Mouse (Mus musculus) ES-Bruce4 (cell line): ENCODE measurements around the gene Fyb2. TPM values are rescaled to one million over a fixed set of nuclear protein-coding genes. Genes with fewer than 3 reads are reported as not detected.

Experiments used
- H3K27ac ChIP-seq: 2 replicates; pipeline ENCODE4 v1.5.1; 2012; ENCODE audit warnings: low read length, inconsistent platforms; ENCODE audit not compliant: insufficient read depth
- H3K27me3 ChIP-seq: 2 replicates; pipeline ENCODE4 v1.6.1; 2012; ENCODE audit warnings: mild to moderate bottlenecking, low read length, inconsistent platforms; ENCODE audit not compliant: control insufficient read depth, poor library complexity, insufficient read depth, severe bottlenecking
- H3K36me3 ChIP-seq: 2 replicates; pipeline ENCODE4 v1.6.1; 2012; ENCODE audit warnings: inconsistent platforms, mild to moderate bottlenecking, low read length, moderate library complexity; ENCODE audit not compliant: control insufficient read depth, poor library complexity, insufficient read depth, severe bottlenecking
- H3K4me1 ChIP-seq: one replicate; pipeline ENCODE4 v1.8.1; 2011; ENCODE audit warnings: low read length; ENCODE audit not compliant: control insufficient read depth, insufficient read depth
- H3K4me3 ChIP-seq: 2 replicates; pipeline ENCODE4 v1.5.1; 2011; ENCODE audit warnings: low read depth, mild to moderate bottlenecking, low read length
- H3K9ac ChIP-seq: 2 replicates; pipeline ENCODE4 v1.6.1; 2012; ENCODE audit warnings: low read depth, mild to moderate bottlenecking, inconsistent platforms; ENCODE audit not compliant: poor library complexity, severe bottlenecking
- H3K9me3 ChIP-seq: replicated peaks from 2 replicates; pipeline ENCODE4 v1.6.1; 2012; ENCODE audit warnings: mild to moderate bottlenecking, low read length, inconsistent platforms; ENCODE audit not compliant: control insufficient read depth, poor library complexity, insufficient read depth, severe bottlenecking
- CTCF ChIP-seq: IDR thresholded peaks from one replicate; pipeline ENCODE4 v1.8.1; 2011; ENCODE audit warnings: low read depth, low read length
- EP300 ChIP-seq: IDR thresholded peaks from 2 replicates; pipeline ENCODE4 v1.6.1; 2011; ENCODE audit warnings: low read depth, low read length; ENCODE audit not compliant: insufficient read depth
- POLR2A ChIP-seq: IDR thresholded peaks from one replicate; pipeline ENCODE4 v1.8.1; 2011; ENCODE audit warnings: low read length; ENCODE audit not compliant: insufficient read depth
- polyA plus RNA-seq: library from polyadenylated mRNA; stranded (reverse); fragments of >200 nt; gene quantifications from 2 replicates; pipeline ENCODE4 v1.2.4, GENCODE M21; 2011; ENCODE audit warnings: low read depth; ENCODE audit not compliant: missing spikeins, insufficient read depth, insufficient read length

Gene Fyb2
- polyA plus RNA-seq, 1 experiment, result 0.25 TPM

- Histone ChIP-seq H3K4me3 (no peak overlapping the region), H3K9ac (no peak overlapping the region), H3K9me3 (no peaks in the 10 kb centered on the region), H3K36me3 (no peaks in the 10 kb centered on the region), H3K27ac (no peak overlapping the region), H3K27me3 (no peaks in the 10 kb centered on the region), H3K4me1 (no peaks in the 10 kb centered on the region)
- no peak for TF ChIP-seq EP300
- no peak for TF ChIP-seq POLR2A
- no peak for TF ChIP-seq CTCF
These were observed 77.4 kb downstream of the Fyb2 start for GRCm38 (mm10) chr4:104990686-104991085.

- H3K27me3 ChIP-seq, result no peaks in the 10 kb centered on the region
- no peak overlapping the region for H3K9ac ChIP-seq
- no peaks in the 10 kb centered on the region for H3K9me3 ChIP-seq
- no peak overlapping the region for H3K27ac ChIP-seq
- no peak overlapping the region for H3K4me3 ChIP-seq
- no peaks in the 10 kb centered on the region for H3K36me3 ChIP-seq
- TF ChIP-seq EP300, result no peak
- no peak for TF ChIP-seq POLR2A
- TF ChIP-seq CTCF, result no peak
- no peaks in the 10 kb centered on the region for H3K4me1 ChIP-seq
These were observed 79.0 kb downstream of the Fyb2 start for GRCm38 (mm10) chr4:104992271-104992670.

DNA sequence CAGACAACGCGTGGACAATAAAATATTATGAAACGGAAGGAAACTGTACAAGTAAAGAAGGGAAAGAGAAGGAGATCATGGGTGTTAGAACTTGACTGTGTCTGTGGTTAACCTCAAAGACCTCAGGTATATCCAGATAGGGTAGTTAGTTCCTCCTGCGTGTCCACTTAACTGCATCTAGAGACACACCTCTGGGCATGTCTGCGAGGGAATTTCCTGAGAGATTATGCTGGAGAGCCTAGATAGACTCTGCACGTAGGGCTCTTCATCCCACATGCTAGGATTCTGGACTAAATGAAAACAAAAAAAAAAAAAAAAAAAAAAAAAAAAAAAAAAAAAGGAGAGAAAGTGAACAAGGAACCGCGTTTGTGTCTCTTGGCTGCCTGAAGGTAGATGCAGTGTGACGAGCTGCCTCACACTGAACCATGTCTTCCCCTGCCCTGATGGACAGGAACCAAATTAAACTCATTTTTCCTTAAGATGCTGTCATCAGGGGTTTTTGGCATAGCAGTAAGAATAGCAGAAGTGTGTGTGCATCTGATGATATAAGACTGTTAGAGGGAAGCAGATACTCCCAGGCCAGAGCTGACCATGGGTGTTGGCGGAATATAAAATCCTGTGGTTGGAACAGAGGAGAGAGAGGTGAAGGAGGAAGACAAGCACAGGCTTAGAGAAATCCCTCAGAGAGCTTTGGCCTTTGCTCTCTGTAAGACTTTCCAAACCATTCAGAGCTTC is 80.1 kb downstream of the Fyb2 start:
- H3K36me3 ChIP-seq, result no peaks in the 10 kb centered on the region
- no peak overlapping the region for H3K27ac ChIP-seq
- no peaks in the 10 kb centered on the region for H3K4me1 ChIP-seq
- no peaks in the 10 kb centered on the region for H3K9me3 ChIP-seq
- TF ChIP-seq POLR2A (no peak), CTCF (no peak), EP300 (no peak)
- no peak overlapping the region for H3K9ac ChIP-seq
- no peaks in the 10 kb centered on the region for H3K27me3 ChIP-seq
- no peak overlapping the region for H3K4me3 ChIP-seq

DNA sequence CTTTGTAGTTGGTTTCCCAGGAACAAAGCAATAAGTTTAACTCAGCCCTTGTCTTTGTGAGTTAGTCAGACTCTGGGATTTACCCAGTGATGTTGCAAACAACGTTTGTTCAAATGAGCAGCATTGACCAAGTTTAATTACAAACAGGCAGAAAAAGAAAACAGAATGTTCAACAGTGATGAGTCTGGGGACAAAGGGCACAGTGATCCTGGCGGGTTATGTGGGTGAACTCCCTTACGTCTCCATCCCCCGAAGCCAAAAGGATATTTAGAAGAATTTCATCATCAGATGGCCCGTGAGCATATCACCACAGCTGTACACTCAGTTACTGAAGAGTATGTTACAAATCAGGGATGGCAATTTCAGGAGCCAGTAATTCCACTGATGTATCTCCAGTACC is 86.4 kb downstream of the Fyb2 start:
- Histone ChIP-seq H3K36me3 (no peaks in the 10 kb centered on the region), H3K4me1 (no peaks in the 10 kb centered on the region), H3K27me3 (no peaks in the 10 kb centered on the region), H3K9ac (no peak overlapping the region), H3K27ac (no peak overlapping the region), H3K4me3 (no peak overlapping the region), H3K9me3 (no peaks in the 10 kb centered on the region)
- TF ChIP-seq CTCF (no peak), EP300 (no peak), POLR2A (no peak)

DNA sequence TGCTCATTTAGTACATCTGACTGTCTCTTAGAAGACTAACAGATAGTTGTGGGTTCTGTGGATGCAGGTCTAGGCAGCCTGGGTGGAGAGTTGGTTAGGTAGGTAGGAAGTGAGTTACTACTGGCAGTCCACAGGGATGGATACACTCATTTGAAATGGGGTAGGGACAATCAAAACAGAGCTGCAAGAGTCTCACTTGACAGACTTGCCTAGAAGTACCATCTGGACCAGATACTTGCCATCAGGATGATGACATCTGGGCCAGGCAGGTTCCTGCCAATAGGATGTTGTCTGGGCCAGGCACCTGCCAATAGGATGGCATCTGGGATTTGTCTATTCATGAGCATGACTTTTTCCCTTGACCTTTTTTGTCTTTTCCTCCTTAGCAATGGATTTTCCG is 88.5 kb downstream of the Fyb2 start:
- H3K27me3 ChIP-seq, result no peaks in the 10 kb centered on the region
- no peaks in the 10 kb centered on the region for H3K4me1 ChIP-seq
- H3K9me3 ChIP-seq, result no peaks in the 10 kb centered on the region

DNA sequence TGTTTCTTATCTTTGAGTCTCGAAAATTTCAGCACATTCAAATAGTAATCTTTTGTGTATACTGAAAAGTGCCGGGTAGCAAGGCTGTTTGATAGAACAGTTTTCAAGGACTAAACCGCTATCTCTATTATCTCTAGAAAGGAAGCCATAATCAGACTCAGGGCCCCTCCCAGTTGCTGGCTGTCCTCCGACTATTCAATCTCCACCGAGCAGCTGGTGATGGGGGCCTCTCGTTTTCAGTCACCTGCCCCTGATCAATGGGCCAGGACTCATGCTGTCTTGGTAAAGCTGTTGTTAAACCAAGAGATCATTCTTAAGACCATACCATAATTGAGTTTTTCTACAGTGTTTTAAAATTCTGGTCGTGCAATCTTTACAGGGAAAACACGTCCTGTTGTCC is 90.9 kb downstream of the Fyb2 start:
- Histone ChIP-seq H3K9ac (no peak overlapping the region), H3K4me3 (no peak overlapping the region), H3K4me1 (no peaks in the 10 kb centered on the region), H3K36me3 (no peaks in the 10 kb centered on the region), H3K9me3 (no peaks in the 10 kb centered on the region; the same call in none of the 2 replicates), H3K27ac (no peak overlapping the region), H3K27me3 (no peaks in the 10 kb centered on the region)
- TF ChIP-seq EP300 (no peak), CTCF (no peak), POLR2A (no peak)

More for the DNA sequence above, 88.5 kb downstream of the Fyb2 start:
- Histone ChIP-seq H3K36me3 (no peaks in the 10 kb centered on the region), H3K9ac (no peak overlapping the region), H3K4me3 (no peak overlapping the region), H3K27ac (no peak overlapping the region)
- TF ChIP-seq EP300, result no peak
- no peak for TF ChIP-seq POLR2A
- TF ChIP-seq CTCF, result no peak
